Mouse (Mus musculus) brown adipose tissue, adult 24 weeks (tissue): ENCODE measurements around the gene Grk1. TPM values are rescaled to one million over a fixed set of nuclear protein-coding genes. Genes with fewer than 3 reads are reported as not detected.

Experiments
- H3K27ac ChIP-seq: fragments of 200-500 bp; replicated peaks from 2 replicates; pipeline ENCODE4 v1.5.1; 2012; ENCODE audit warnings: low read depth, mild to moderate bottlenecking, low read length
- H3K4me1 ChIP-seq: fragments of 200-500 bp; 2 replicates; pipeline ENCODE4 v1.6.1; 2012; ENCODE audit warnings: low read length, mixed read lengths; ENCODE audit not compliant: control insufficient read depth, insufficient read depth, insufficient read length
- H3K4me3 ChIP-seq: fragments of 200-500 bp; 2 replicates; pipeline ENCODE4 v1.5.1; 2012; ENCODE audit warnings: low read depth, mild to moderate bottlenecking, low read length, moderate library complexity; ENCODE audit not compliant: insufficient read depth
- polyA plus RNA-seq: library from polyadenylated mRNA; stranded (reverse); fragments of >200 nt; gene quantifications from 2 replicates; pipeline ENCODE4 v1.2.4, GENCODE M21; 2012; ENCODE audit not compliant: missing spikeins, insufficient read depth, insufficient read length

Gene Grk1
- polyA plus RNA-seq, 1 experiment, result not detected

- no peak overlapping the region for H3K27ac ChIP-seq
- no peaks in the 10 kb centered on the region for H3K4me1 ChIP-seq
- H3K4me3 ChIP-seq, result no peak overlapping the region
These were observed 41.6 kb downstream of the Grk1 start for GRCm38 (mm10) chr8:13446456-13446855.

GRCm38 (mm10) chr8:13448145-13448544 is 43.3 kb downstream of the Grk1 start:
- Histone ChIP-seq H3K4me1 (no peaks in the 10 kb centered on the region), H3K4me3 (no peak overlapping the region)

GRCm38 (mm10) chr8:13451747-13452277 is 46.9 kb downstream of the Grk1 start:
- Histone ChIP-seq H3K4me1 (no peaks in the 10 kb centered on the region), H3K4me3 (no peak overlapping the region), H3K27ac (no peak overlapping the region)

More at GRCm38 (mm10) chr8:13448145-13448544, 43.3 kb downstream of the Grk1 start:
- no peak overlapping the region for H3K27ac ChIP-seq

GRCm38 (mm10) chr8:13454341-13455113 is 49.6 kb downstream of the Grk1 start:
- Histone ChIP-seq H3K4me3 (no peak overlapping the region), H3K27ac (no peak overlapping the region), H3K4me1 (no peaks in the 10 kb centered on the region)

- no peak overlapping the region for H3K4me3 ChIP-seq
- H3K27ac ChIP-seq, result no peak overlapping the region
- H3K4me1 ChIP-seq, result no peaks in the 10 kb centered on the region
These were observed 50.4 kb downstream of the Grk1 start for GRCm38 (mm10) chr8:13455295-13455694.

- Histone ChIP-seq H3K4me3 (no peak overlapping the region), H3K4me1 (peaks cover 10% of the 10 kb centered on the region), H3K27ac (no peak overlapping the region)
These were observed 54.5 kb downstream of the Grk1 start for GRCm38 (mm10) chr8:13459431-13459830.

GRCm38 (mm10) chr8:13461085-13461765 is 56.3 kb downstream of the Grk1 start:
- peaks cover 10% of the 10 kb centered on the region for H3K4me1 ChIP-seq
- H3K4me3 ChIP-seq, result no peak overlapping the region
- no peak overlapping the region for H3K27ac ChIP-seq

- H3K27ac ChIP-seq, result no peak overlapping the region
- peaks cover 10% of the 10 kb centered on the region for H3K4me1 ChIP-seq
- H3K4me3 ChIP-seq, result no peak overlapping the region
These were observed 57.0 kb downstream of the Grk1 start for GRCm38 (mm10) chr8:13461843-13462242.

GRCm38 (mm10) chr8:13462392-13462791 is 57.5 kb downstream of the Grk1 start:
- no peak overlapping the region for H3K27ac ChIP-seq
- peaks cover 10% of the 10 kb centered on the region for H3K4me1 ChIP-seq
- H3K4me3 ChIP-seq, result no peak overlapping the region

- H3K4me1 ChIP-seq, result peaks cover 10% of the 10 kb centered on the region
- H3K4me3 ChIP-seq, result no peak overlapping the region
- no peak overlapping the region for H3K27ac ChIP-seq
These were observed 60.4 kb downstream of the Grk1 start for GRCm38 (mm10) chr8:13465324-13465723.

GRCm38 (mm10) chr8:13466989-13467388 is 62.1 kb downstream of the Grk1 start:
- Histone ChIP-seq H3K4me1 (peaks cover 8% of the 10 kb centered on the region; the same call in 1 of the 2 replicates), H3K4me3 (no peak overlapping the region), H3K27ac (no peak overlapping the region)

GRCm38 (mm10) chr8:13468737-13469136 is 63.9 kb downstream of the Grk1 start:
- Histone ChIP-seq H3K4me3 (no peak overlapping the region), H3K4me1 (0 out of 2 replicates have a peak, but pooled peaks cover 2% of the 10 kb centered on the region), H3K27ac (no peak overlapping the region)

GRCm38 (mm10) chr8:13471484-13471883 is 66.6 kb downstream of the Grk1 start:
- Histone ChIP-seq H3K27ac (no peak overlapping the region), H3K4me3 (no peak overlapping the region)

More at GRCm38 (mm10) chr8:13471484-13471883, 66.6 kb downstream of the Grk1 start:
- 0 out of 2 replicates have a peak, but pooled peaks cover 2% of the 10 kb centered on the region for H3K4me1 ChIP-seq
